Mouse (Mus musculus) cerebellum, postnatal 25 days (tissue): ENCODE data around the gene Fndc3b.
A peak's percentile ranks its signal among the peaks of the same experiment; 100 is the strongest.
"Not testable (repeated sequence)": the region's sequence is repeated elsewhere in the genome, so short reads cannot be mapped to it uniquely, and the experiment has no call there.

Source experiments
- DNase-seq, 2 experiments: peaks; one replicate each; pipeline ENCODE4 v3.0.0; 2021; ENCODE audit warnings: mixed read lengths in 2 of 2

The Fndc3b gene

DNA sequence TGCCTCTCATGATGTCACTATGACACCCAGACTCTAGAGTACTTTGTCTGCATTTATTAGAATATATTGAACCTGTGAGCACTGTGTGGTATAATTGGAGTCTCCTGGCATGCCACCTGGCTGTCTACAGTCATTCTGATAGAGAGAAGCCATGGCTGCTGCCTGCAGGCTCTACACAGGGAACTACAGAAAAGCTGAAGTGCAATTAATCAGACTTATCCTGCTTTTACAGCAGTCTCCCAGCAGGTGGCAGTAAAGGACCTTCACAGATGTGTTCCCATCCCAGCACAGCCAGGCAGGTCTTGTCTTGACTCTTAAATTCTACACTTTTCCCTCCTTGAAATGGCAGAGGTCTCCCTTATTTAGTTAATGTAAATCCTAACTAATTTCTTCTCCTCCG lies 250.1 kb downstream of the Fndc3b start:
- DNase-seq = peak; percentile 68 to 83

DNA sequence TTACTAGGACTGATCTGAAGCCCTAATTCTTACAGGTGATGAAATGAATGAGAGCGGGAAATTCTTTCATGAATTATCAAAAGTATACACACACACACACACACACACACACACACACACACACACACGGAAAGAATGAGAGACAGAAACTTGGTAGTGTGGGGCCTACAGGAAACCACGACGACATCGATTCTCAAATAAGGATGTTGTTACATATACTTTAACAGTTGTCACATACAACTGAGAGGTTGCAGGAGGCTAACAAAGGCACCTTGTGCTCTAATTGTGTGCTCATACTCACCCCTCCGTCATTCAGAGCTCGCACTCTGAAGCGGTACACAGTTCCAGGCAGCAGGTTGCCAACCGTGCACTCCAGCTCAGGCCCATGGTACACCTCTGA lies 252.7 kb downstream of the Fndc3b start:
- no peak for DNase-seq

DNA sequence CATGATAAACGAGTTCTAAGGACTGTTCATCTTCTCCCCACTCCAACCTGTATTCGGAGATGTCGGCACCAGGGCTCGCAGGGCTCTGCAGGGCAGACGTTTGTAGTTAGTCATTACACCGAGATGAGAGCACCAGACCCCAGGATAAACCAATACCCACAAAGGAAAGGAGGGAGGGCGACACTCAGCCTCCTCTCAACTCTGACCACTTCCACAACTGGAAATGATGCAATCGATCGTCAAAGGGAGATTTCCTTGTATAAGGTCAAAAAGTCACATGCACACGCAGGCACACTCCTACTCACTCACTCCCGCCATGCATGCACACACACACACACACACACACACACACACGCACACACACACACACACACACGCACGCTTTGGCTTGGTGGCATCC lies 254.6 kb downstream of the Fndc3b start:
- DNase-seq = no peak

DNA sequence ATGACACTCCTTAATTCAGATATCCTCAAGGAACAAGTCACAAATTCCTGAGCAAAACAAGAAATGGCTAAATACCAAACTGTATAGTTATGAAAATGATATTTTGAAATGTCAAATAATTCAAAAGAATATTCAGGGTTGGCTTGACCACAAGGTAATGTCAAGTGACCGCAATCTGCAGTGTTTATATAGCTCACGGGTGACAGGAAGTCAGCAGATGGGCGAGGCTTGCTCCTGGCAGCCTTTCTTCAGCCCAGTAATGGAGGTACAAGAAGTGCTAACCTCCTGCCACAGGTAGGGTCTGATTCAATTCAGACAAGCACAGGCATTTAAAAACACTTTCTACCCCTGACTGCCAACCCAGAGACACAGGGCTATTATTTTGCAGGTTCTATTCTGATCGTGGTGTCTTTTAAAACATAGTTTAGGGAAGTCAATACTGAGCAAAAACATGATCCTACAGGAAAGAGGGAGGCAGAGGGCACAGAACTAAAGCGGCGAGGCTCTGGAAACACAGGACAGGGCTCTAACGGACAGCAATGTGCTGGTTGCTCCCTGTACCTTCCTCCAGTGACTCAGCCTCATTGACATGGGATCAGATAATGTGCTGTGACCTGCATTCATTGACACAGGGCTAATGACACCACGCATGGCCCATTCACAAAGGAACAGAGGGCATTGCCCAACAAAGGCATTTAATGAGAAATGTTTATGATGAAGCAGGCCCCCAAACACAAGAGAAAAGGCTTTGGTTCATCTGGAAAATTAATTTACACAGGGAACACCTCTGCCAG lies 256.5 kb downstream of the Fndc3b start:
- DNase-seq = no peak

DNA sequence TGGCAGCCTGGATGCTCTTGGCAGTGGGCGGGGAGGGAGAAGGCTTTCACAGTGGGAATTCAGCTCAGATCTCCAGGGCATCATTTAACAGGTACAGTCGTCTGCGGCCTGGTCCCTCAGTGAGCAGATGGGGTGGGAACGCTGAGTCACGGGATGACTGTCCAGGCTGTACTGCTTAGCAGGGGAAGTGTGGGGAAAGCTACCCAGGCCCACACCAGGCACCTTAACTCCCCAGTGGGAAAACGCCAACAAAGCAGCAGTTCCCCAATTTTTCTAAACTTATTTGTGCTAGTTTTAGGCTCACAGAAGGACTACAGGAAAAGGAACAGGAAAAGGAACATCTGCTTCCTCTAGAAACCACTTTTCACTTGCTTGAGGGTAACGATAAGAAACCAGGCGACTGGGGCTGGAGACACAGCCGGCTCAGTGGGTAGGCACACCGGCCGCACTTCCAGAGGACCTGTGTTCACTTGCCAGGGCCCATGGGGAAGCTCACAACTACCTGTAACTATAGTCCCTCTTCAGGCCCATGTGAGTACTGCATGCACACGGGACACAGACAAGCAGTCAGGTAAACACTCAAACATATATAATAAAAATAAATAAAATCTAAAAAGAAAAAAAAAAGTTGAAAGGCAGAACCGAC lies 257.5 kb downstream of the Fndc3b start:
- no peak for DNase-seq

DNA sequence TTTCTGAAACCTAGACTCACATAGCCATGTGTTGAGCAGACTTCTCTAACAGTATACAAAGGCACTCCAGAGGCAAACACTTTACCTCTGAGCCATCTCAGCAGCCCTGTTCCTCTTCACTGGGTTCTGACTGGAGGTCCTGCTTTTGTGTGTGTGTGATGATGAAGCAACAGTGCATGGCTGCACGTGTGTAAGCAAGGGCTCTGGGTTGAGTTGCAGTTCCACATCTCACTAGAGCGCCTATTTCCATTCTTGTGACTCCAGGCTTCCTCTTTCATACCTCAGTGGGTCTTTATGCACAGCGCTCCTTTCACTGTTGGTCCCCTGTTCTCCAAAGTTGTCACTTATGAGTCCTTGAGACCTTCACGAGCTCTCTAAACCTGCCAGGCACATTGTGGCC lies 261.7 kb downstream of the Fndc3b start:
- DNase-seq = no peak

DNA sequence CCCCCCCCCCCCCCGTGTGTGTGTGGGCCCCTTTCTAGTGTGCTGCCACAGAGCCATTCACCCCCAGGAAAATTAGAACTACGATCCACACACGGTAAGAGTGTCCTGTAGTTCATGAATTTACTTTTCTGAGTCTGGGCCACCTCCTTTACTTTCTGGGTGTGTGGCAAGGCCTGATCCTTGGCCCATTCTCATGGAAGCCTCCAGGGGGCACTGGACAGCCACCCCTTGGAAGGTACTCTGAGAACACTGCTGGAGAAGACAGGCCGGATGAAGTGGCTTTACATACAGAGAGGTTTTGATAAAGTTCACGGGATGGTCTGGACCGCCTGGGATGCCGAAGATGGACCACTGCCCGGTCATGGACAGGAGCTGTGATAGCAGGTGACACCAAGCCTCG lies 262.7 kb downstream of the Fndc3b start:
- peak in 1 of 2 experiments; percentile 25 for DNase-seq

DNA sequence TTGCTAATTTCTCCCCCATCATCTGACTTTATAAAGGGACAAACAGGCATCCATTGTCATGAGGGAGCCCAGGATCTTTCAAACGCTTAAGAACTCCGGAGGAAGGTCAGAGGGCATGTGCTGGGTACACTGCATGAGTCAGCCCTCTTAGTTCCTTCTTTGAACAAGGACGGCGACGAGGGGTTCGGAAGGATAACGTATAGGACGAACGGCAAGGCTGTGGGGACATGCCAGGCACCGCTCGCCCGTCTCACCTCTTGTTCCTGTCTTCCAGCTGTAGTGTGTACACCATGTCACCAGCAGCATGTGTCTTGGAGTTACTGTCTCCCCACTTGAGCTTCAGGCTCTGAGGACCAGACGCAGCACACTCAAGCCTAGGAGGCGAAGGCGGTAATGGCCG lies 271.4 kb downstream of the Fndc3b start:
- no peak for DNase-seq

DNA sequence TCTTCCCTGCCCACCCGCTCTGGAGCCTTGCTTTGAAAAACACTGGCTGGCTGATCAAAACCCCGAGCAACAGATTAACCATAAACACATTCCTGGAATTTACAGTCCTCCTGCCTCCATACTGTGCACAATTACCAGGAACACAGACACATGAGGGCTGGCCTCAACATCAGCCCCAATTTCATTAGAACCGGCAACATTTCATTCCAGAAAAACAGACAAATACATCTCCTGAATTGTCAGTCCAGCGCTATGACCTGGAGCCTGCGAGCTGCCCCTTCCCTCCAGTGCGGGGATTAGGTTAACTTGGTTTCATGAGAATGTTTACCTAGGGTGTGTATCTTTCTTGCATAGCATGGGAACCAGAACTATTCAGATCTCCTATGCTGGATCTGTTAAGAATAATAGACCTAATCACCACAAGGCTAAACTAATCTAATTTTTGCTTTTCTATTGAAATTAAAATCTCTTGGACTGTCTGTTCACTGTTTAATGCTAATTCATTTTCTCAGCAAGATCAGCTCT lies 275.9 kb downstream of the Fndc3b start:
- no peak for DNase-seq

DNA sequence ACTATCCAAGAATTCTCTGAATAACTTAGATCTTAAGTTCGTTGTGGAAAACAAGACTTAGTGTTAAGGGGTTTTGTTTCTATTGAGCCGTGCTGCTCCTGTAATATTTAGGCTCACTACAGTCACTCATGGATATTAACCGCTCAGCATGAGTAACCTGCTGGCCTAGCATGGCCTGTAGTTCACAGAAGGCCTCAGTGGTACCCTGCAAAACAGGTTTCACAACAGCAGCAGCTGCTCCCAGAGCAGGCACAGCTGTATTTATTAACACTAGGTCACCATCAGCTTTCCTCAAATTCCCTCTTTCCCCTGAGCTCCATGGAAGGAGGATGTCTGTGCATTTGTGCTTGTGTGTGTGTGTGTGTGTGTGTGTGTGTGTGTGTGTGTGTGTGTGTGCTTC lies 278.1 kb downstream of the Fndc3b start:
- no peak for DNase-seq

DNA sequence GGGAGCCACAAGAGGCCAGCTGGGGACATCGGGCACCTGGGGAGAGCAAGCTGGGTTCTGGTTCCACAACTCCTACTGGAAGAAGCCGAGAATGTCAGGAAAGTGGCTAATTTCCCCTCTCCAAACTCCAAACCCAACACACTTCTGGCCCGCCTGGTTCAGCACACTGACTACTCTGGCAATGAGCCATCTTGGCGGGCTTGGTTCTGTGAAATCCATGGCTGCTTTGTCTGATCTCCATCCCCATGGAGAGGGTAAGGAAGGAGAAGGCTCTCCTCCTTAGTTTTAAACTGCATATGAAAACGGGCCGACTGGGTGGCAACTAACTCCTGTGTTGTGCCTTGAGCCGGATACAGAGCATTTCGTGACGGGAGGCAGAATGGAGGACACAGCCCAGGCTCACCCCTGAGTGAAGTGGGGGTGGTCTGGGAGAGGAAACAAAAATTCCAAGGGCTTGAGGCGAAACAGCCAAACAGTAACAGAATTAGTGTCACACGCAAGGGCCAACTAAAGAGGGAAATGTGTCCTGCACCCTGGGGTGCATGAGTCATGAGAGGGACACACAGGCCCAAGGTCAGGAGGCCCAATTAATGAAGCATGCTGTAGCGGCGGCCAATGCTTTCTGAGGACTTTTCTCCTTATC lies 280.4 kb downstream of the Fndc3b start:
- peak; percentile 60 to 78 for DNase-seq

DNA sequence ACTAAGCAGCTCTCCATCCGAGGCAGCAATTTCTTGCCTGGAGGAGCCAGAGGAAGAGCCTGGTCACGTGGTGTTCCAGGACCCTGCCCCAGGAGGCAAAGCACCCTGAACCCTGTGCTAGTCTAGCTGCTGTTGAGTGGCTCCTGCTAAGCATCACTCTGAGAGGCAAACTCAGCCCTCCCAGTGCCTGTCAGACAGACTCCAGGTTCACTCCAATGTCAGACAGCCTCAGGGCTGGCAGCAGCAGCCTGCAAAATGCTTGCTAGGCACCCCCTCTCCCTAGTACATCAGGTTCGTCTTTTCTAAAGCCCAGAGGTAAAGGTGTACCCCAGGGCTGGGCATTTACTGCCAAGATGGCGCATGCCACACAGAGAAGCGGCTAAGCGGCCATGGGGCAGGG lies 283.7 kb downstream of the Fndc3b start:
- no peak for DNase-seq

DNA sequence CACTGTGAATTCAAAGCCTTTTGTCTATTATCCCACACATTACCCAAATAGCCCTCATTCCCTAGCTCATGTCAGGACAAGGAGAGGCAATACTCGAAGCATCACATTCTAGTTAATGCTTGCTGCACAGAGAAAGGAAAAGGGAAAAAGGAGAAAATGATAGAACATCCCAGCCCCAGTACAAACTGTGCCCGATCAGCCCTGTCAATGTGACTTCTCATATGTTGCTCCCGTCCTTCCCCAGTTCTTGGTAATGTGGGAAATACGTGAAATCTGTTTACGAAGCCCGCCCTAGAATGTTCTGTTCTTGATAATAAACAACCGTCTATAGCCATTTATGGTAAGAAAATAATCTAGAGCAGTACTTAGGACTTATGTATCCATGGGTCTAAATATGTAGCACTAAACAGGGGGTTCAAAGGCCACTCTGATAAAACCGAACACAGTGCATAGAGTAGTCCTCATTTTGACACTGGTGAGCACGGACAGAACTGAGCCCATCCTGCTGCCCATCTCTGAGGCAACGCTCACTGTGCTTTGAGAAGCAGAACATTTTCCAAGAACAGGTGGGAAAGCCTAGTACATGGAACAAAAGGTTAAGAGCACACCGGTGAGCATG lies 286.9 kb downstream of the Fndc3b start:
- DNase-seq = no peak

DNA sequence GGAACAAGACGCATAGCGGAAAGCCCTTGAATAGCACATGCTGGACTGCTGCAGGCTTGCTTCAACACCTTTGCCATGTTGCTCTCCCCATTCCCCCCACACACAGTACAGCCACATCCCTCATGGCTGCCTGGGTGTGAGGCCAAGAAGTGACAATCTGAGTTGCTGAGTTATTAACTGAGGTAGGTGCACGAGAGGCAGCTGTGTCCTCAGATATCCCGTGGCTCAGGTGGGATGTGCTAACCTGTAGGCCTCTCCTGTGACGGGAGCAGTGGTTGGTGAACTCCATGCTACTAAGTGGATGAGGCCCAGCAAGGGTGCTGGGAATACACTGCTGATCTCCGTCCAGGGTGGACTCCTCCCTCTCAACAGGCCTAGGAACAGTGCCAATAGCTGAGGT lies 288.6 kb downstream of the Fndc3b start:
- DNase-seq = no peak

DNA sequence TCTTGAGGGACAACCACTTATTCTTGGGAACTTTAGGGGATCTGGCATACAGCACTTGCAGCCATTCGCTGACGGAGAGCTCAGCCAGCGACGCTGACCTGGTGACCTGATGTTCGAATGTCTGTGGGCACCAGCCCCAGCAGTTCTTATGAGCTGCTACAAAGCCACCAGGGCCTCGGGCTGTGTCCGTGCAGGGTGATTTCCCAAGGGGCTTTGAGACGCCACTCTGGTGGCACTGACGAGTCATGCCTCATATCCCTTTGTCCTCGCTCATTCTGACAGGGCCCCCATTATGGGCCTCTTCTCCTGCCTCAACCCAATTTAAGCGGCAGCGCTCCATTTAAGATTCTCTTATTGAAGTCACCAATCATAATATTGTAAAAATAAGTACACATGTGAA lies 289.1 kb downstream of the Fndc3b start:
- DNase-seq = no peak

DNA sequence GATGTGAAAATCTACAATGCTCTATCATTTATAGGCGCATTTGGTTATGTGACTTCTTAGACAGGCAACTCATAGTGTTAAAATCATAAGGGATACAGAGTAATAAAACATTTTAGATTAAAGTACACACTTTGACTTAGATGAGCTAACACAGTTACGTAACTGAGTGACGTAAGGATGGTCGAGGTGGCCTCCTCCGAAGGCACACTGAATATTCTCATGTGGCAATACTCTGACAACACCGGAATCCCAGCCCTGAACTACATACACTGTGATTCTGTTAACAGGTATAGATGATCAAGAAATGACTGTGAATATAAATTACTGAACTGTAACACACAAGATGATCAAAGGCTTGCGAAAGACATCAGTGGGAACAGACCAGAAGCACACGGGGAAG lies 292.5 kb downstream of the Fndc3b start:
- no peak for DNase-seq

DNA sequence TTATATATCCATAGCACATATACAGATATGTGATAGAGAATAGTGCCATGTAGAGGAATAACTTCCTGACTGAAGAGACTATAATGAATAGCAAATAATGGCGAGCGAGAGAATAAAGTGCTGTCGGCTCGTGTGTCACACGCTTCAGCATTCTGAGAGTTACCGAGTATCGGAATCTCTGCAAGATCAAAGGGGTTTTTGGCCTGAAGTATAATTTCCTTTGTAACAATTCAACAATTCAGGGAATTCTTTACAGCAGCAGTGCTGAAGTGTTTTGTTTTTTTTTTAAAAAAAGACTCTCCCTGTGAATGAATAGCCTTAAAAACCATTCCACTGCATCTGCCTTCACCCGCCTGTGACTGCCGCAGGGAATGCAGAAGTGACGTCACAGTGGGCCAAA lies 294.3 kb downstream of the Fndc3b start:
- no peak for DNase-seq

DNA sequence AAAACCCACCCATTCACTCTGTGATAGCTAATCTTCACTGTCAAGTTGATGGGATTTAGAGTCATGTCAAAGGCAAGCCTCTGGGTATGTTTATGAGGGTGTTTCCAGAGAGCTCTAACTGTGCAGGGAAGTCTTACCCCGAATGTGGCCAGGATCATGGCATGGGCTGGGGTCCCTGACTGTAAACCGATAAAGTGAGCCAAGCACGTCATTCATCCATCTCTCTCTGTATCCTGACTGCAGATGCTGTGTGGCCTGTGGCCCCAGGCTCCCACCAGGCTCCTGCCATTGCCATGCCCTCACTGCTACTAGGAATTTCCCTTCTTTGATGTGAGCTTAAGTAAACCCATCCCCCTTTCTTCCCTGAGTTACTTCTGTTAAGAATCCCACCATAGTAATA lies 297.5 kb downstream of the Fndc3b start:
- DNase-seq = no peak

DNA sequence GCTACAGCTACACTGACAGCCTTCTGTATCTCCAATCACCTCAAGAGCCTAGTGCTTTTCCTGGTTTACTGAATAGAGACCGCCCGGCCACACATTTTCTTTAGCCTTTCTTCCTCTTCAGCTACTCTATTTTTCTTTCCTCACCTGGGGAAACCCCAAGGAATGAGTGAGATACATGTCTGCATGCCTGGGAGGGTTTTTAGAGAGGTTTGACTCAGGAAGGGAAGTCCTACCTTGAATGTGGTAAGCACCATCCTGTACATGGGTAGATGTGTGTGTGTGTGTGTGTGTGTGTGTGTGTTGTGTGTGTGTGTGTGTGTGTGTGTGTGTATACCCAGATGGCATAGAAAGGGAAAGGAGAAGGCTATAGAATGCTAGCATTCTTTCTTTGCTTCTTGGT lies 299.8 kb downstream of the Fndc3b start:
- no peak for DNase-seq

DNA sequence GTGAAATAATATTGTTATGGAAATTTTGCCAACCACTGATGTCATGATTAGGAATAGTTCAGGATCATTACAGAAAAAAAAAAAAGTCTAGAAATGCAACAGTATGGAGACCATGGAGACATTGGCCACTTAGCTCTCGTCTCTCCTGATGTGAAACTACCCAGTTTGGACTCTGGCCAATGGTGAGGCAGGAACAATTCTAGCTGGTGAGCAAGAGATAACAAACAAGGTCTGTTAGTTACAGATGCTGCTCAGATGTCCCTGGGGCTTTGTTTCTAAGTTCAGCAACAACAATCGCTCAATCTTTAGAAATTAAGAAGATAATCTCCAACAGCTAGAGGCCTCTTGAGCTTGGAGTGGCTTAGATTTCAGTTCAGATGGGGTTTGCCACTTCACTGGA lies 302.5 kb downstream of the Fndc3b start:
- DNase-seq = no peak

DNA sequence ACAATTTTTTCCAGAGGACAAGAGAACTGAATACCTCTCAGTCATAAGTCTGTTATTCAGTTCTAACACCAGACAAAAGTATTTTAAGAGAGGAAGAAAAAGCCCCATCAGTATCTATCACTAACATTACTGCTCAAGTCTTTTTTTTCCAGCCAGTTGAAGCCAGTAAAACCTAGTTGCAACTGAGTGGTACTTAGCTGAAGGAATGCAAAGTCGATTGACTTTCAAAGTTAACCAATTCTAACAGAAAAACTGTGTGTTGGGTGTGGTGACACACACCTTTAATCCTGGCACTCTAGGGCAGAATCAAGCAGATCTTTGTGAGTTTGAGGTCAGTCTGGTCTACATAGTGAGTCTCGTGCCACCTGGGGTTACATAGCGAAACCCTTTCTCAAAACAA lies 304.7 kb downstream of the Fndc3b start:
- no peak for DNase-seq

DNA sequence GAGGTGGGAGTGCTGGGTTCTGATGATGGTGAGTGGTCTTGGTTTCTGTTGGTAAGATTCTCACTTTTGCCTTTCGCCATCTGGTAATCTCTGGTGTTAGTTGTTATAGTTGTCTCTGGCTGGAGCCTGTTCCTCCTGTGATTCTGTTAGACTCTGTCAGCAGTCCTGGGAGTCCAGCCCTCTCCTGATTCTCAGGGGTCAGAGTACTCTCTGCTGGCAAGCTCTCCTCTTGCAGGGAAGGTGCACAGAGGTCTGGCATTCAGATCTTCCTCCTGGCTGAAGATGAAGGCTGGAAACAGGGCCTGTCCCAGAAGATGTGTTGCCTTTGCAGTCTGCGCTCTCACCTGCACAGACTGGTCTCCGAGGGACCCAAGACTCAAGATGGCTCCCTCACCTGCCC lies 310.1 kb downstream of the Fndc3b start:
- DNase-seq = not testable (repeated sequence)

DNA sequence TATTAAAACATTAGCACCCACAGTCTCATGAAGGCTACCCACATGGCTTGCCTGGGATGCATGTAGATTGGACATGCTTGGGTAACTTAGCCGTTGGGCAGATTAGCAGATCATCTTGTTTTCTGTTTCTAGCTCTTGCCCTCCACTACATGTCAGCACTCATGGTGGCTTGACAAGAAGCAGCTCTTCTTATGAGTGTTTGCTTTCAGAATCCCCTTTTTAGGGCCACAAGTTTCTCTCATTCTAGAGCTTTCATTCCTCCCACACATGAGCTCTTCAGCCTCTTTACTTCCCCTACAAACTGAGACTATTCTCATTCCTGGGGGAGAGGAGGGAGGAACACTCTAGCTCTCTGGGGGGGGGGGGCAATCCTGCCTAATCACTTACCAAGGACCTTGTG lies 321.2 kb downstream of the Fndc3b start:
- no peak for DNase-seq

DNA sequence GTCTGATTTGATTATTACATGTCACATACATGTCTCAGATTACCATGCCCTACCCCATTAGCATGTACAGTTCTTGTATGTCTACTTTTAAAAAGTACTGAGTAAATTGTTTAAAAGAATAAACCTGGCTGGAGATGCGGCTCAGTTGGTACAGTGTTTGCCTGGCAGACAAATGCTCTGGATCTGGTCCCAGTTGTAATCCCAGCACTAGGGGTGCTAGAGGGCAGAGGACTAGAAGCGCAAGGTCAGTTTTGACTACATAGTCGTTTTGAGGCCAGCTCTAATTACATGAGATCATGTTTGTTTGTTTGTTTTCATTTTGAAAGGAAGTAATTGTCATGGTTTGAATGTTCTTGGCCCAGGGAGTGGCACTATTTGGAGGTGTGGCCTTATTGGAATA lies 326.3 kb downstream of the Fndc3b start:
- DNase-seq = no peak
